Comparison of ENCODE assay signal across 12 mouse cellular contexts in genomic region chr12:75663646-75664515, GRCm38 (mm10). TPM values are rescaled to one million over a fixed set of nuclear protein-coding genes. Genes with fewer than 3 reads are reported as not detected.
DNase-seq lines count a peak whose midpoint lies in the region; ATAC-seq lines count a peak whose summit lies in the region.
"Had no signal": no experiment of that assay in that cellular context is flagged by ENCODE, and none has a peak within 500 bp of the region (broad histone marks: within the 10 kb centered on the region; RNA-seq: fewer than 3 reads in every experiment).

No protein-coding gene starts in this region.

- no peak for DNase-seq in midbrain, embryonic 14.5 days
- peak; percentile 75 for DNase-seq in forelimb bud, embryonic 11.5 days (ENCODE audit: low read depth, low spot score)
- peak; percentile 48 for DNase-seq in kidney, postnatal 10 days
- no peak for DNase-seq in lung, postnatal 36 days
- no peak for DNase-seq in thymus, postnatal 4 days
- no peak for DNase-seq in gastrocnemius, postnatal 36 days
- DNase-seq: heart, postnatal 14 days; liver, embryonic 13.5 days; right cerebral cortex, postnatal 4 days had no signal

- H3K4me2 ChIP-seq in midbrain, embryonic 13.5 days (replicated peaks): no peak overlapping the region
- no peak overlapping the region for H3K4me2 ChIP-seq in midbrain, embryonic 14.5 days (ENCODE audit: low read length)
- H3K4me2 ChIP-seq: liver, embryonic 13.5 days; neural tube, embryonic 12.5 days had no signal

- peaks cover 15% of the 10 kb centered on the region for H3K4me1 ChIP-seq in midbrain, embryonic 13.5 days (replicated peaks)
- H3K4me1 ChIP-seq in midbrain, embryonic 14.5 days (ENCODE audit: control insufficient read depth, insufficient read depth, low read length): no peaks in the 10 kb centered on the region

- intact Hi-C loops in gastrocnemius, postnatal 36 days (cut with DNase I): no loop called here

- ATAC-seq in midbrain, embryonic 13.5 days: peak; percentile 45; the same call in 1 of the 2 replicates
- no peak for ATAC-seq in midbrain, embryonic 14.5 days (ENCODE audit: low FRiP score, low TSS enrichment)

- WGBS in midbrain, embryonic 13.5 days: 29% methylated on average over 13 of the region's 13 CpGs
- 28% methylated on average over 13 of the region's 13 CpGs for WGBS in midbrain, embryonic 14.5 days

- no peaks in the 10 kb centered on the region for H3K36me3 ChIP-seq in midbrain, embryonic 13.5 days
- no peaks in the 10 kb centered on the region for H3K36me3 ChIP-seq in midbrain, embryonic 14.5 days (ENCODE audit: control insufficient read depth, insufficient read depth, low read length)
- H3K36me3 ChIP-seq: liver, embryonic 13.5 days; neural tube, embryonic 12.5 days had no signal

- H3K9ac ChIP-seq in midbrain, embryonic 13.5 days (replicated peaks): no peak overlapping the region
- no peak overlapping the region for H3K9ac ChIP-seq in midbrain, embryonic 14.5 days (replicated peaks; ENCODE audit: low read length)
- H3K9ac ChIP-seq: liver, embryonic 13.5 days; neural tube, embryonic 12.5 days had no signal

- H3K27me3 ChIP-seq in midbrain, embryonic 13.5 days: no peaks in the 10 kb centered on the region
- H3K27me3 ChIP-seq in midbrain, embryonic 14.5 days (ENCODE audit: control insufficient read depth, insufficient read depth, low read length): no peaks in the 10 kb centered on the region
- H3K27me3 ChIP-seq: liver, embryonic 13.5 days; megakaryocyte, embryonic 14.5 days; neural tube, embryonic 12.5 days had no signal

- no peak overlapping the region for H3K27ac ChIP-seq in midbrain, embryonic 13.5 days
- no peak overlapping the region for H3K27ac ChIP-seq in midbrain, embryonic 14.5 days (replicated peaks; ENCODE audit: low read depth, low read length)
- H3K27ac ChIP-seq: liver, embryonic 13.5 days; neural tube, embryonic 12.5 days had no signal

- H3K9me3 ChIP-seq in midbrain, embryonic 13.5 days: no peaks in the 10 kb centered on the region
- no peaks in the 10 kb centered on the region for H3K9me3 ChIP-seq in midbrain, embryonic 14.5 days (ENCODE audit: control insufficient read depth, low read length)
- H3K9me3 ChIP-seq: liver, embryonic 13.5 days; megakaryocyte, embryonic 14.5 days; neural tube, embryonic 12.5 days had no signal

- H3K4me3 ChIP-seq in midbrain, embryonic 13.5 days (replicated peaks): no peak overlapping the region
- no peak overlapping the region for H3K4me3 ChIP-seq in midbrain, embryonic 14.5 days (replicated peaks; ENCODE audit: low read depth, low read length)
- H3K4me3 ChIP-seq: liver, embryonic 13.5 days; megakaryocyte, embryonic 14.5 days; neural tube, embryonic 12.5 days had no signal

RNA-seq across cellular contexts. Expression of gene Wdr89, which starts 5.5 kb away (rescaled TPM):
- 7.3 and 7.5 TPM in 2 replicates for polyA plus RNA-seq in midbrain, embryonic 13.5 days (2015; fragmentation: Nextera tagmentation; extraction: Ambion mirVana)
- 5.4 and 6.2 TPM in 2 replicates for polyA plus RNA-seq in midbrain, embryonic 14.5 days (2014; fragmentation: Nextera tagmentation; extraction: Ambion mirVana)
- 1 to 10 TPM; 1.6 to 2.0 TPM for total RNA-seq in gastrocnemius, postnatal 36 days (2021)

Comparison
In these comparisons a context has a peak if more than half of its experiments do, and no peak if none do; other contexts are left out.
1. DNase-seq: peak in forelimb bud, embryonic 11.5 days (single experiment) and kidney, postnatal 10 days (single experiment); none in midbrain, embryonic 14.5 days (single experiment), lung, postnatal 36 days (single experiment), thymus, postnatal 4 days (single experiment) and gastrocnemius, postnatal 36 days (0 of 2).